Mouse (Mus musculus) heart, embryonic 13.5 days (tissue): ENCODE measurements around the gene Tmem176b. TPM values are rescaled to one million over a fixed set of nuclear protein-coding genes. Genes with fewer than 3 reads are reported as not detected.
"Not testable (repeated sequence)": the region's sequence is repeated elsewhere in the genome, so short reads cannot be mapped to it uniquely, and the experiment has no call there.

Source experiments
- ATAC-seq: fragments of 200-750 bp; cut with Nextera tagmentation; 2 replicates; pipeline ENCODE4 v1.8.0; 2017; ENCODE audit warnings: moderate TSS enrichment; ENCODE audit not compliant: insufficient number of reproducible peaks, low FRiP score, low TSS enrichment; ENCODE audit errors: extremely low read depth
- H3K27ac ChIP-seq: fragments of 300-500 bp; sonication (generic); replicated peaks from 2 replicates; pipeline ENCODE4 v1.5.1; 2015; ENCODE audit warnings: moderate library complexity, mild to moderate bottlenecking, inconsistent platforms
- H3K27me3 ChIP-seq: fragments of 300-500 bp; sonication (generic); replicated peaks from 2 replicates; pipeline ENCODE4 v1.6.1; 2015; ENCODE audit warnings: mild to moderate bottlenecking, inconsistent platforms
- H3K36me3 ChIP-seq: fragments of 300-500 bp; sonication (generic); 2 replicates; pipeline ENCODE4 v1.6.1; 2015; ENCODE audit warnings: mild to moderate bottlenecking, inconsistent platforms
- H3K4me1 ChIP-seq: fragments of 300-500 bp; sonication (generic); 2 replicates; pipeline ENCODE4 v1.6.1; 2015; ENCODE audit warnings: inconsistent platforms
- H3K4me2 ChIP-seq: fragments of 300-500 bp; sonication (generic); 2 replicates; pipeline ENCODE4 v1.6.1; 2015; ENCODE audit warnings: inconsistent platforms, mild to moderate bottlenecking, moderate library complexity
- H3K4me3 ChIP-seq: fragments of 300-500 bp; sonication (generic); 2 replicates; pipeline ENCODE4 v1.5.1; 2015; ENCODE audit warnings: moderate library complexity, mild to moderate bottlenecking, inconsistent platforms
- H3K9ac ChIP-seq: fragments of 300-500 bp; sonication (generic); 2 replicates; pipeline ENCODE4 v1.6.1; 2015; ENCODE audit warnings: inconsistent platforms, mild to moderate bottlenecking, moderate library complexity
- H3K9me3 ChIP-seq: fragments of 300-500 bp; sonication (generic); 2 replicates; pipeline ENCODE4 v1.6.1; 2016; ENCODE audit warnings: inconsistent platforms
- WGBS: fragments of 180-500 bp; shearing (Covaris S2); methylation state at CpG from one replicate; pipeline ENCODE4 v1.1.7; 2015; ENCODE audit warnings: mixed read lengths; 5-methylcytosine and 5-hydroxymethylcytosine counted together
- polyA plus RNA-seq: library from polyadenylated mRNA; unstranded; fragments of >200 nt; fragmentation: Nextera tagmentation; extraction: Ambion mirVana; gene quantifications from 2 replicates; pipeline ENCODE4 v1.2.1, GENCODE M21; 2015

Tmem176b gene
- polyA plus RNA-seq, 1 experiment from 2014 or later: 249 TPM

- peaks cover 13% of the 10 kb centered on the region for H3K4me1 ChIP-seq
- H3K27ac ChIP-seq: no peak overlapping the region
- no peak for ATAC-seq
- H3K36me3 ChIP-seq: no peaks in the 10 kb centered on the region
- 60% methylated on average over 7 of the region's 7 CpGs for WGBS
- no peaks in the 10 kb centered on the region for H3K27me3 ChIP-seq
- no peaks in the 10 kb centered on the region for H3K9me3 ChIP-seq
- H3K4me2 ChIP-seq: no peak overlapping the region
- no peak overlapping the region for H3K4me3 ChIP-seq
- H3K9ac ChIP-seq: no peak overlapping the region
Observed at GRCm38 (mm10) chr6:48825016-48825415, 16.3 kb downstream of the Tmem176b start.

DNA sequence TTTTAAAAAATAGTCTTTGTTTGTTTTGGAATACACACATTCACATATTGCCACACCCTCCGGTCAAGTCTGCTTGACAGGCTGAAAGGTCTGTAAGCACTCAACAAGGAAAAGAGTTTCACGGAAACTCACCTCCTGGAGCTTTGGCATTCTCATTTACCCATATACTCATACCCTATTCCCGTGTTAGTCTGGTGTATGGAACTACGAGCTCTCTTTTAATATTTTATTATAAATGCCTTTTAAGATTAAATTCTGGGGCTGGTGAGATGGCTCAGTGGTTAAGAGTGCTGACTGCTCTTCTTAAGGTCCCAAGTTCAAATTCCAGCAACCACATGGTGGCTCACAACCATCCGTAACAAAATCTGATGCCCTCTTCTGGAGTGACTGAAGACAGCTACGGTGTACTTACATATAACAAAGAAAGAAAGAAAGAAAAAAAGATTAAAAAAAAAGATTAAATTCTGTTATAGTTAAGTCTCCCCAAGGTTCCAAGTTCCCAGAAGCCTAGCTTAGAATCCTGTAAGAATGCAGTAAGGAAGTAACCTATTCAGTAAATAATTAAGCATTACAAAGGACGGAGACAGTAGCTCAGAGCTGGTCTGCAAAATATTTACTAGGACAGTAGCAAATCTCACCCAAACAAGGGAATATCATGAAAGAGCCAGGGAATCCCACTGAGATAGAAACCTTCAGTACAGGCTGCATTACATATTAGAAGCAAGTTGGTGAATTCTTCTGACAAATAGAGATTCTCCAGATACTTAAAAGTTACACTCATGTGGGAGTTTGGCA, 19.1 kb downstream of the Tmem176b start:
- H3K4me3 ChIP-seq, H3K9me3 ChIP-seq, ATAC-seq, H3K9ac ChIP-seq, H3K4me2 ChIP-seq, H3K4me1 ChIP-seq, H3K27ac ChIP-seq, H3K27me3 ChIP-seq, H3K36me3 ChIP-seq: not testable (repeated sequence)
- 79% methylated on average over 7 of the region's 7 CpGs for WGBS

DNA sequence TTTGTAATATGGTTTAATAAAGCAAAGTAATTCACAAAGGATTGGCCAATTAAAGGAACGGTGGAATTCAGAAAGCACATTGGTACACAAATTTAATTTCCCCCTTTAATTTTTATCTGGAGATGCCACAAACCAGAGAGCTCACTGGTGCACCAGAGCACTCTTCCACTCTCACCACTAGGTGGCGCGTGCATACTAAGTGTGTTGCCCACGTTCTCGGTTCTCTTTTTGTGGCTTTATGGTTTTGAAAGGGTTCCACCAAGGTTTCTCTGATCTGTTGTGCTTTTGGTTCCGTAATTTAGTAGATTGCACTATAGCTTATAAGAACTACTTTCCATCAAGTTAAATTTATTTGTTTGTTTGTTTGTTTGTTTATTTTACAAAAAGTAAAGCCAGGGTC, 23.5 kb downstream of the Tmem176b start:
- WGBS: 8% methylated on average over 6 of the region's 6 CpGs
- Histone ChIP-seq H3K27me3 (no peaks in the 10 kb centered on the region), H3K4me2 (no peak overlapping the region), H3K9me3 (0 out of 2 replicates have a peak, but pooled peaks cover 3% of the 10 kb centered on the region), H3K9ac (no peak overlapping the region), H3K36me3 (no peaks in the 10 kb centered on the region), H3K27ac (no peak overlapping the region), H3K4me3 (no peak overlapping the region), H3K4me1 (no peaks in the 10 kb centered on the region)
- no peak for ATAC-seq

DNA sequence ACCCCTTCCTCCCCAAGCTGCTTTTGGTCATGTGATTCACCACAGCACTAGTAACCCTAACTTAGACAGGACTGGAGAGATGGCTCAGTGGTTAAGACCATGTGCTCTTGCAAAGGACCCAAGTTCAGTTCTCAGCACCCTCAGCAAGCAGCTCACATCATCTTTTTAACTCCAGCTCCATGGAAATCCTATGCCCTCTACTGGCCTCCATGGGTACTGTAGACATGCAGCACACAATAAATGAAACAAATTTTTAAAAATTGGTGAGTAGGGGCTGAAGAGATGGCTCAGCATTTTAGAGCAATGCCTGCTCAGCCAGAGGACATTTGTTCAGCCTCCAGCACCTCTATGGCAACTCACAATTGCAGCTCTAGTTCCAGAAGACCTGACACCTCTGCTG, 26.3 kb downstream of the Tmem176b start:
- ATAC-seq: no peak
- Histone ChIP-seq H3K27ac (no peak overlapping the region), H3K4me3 (no peak overlapping the region), H3K4me2 (no peak overlapping the region), H3K36me3 (no peaks in the 10 kb centered on the region), H3K4me1 (no peaks in the 10 kb centered on the region), H3K9ac (no peak overlapping the region), H3K27me3 (no peaks in the 10 kb centered on the region), H3K9me3 (0 out of 2 replicates have a peak, but pooled peaks cover 3% of the 10 kb centered on the region)

DNA sequence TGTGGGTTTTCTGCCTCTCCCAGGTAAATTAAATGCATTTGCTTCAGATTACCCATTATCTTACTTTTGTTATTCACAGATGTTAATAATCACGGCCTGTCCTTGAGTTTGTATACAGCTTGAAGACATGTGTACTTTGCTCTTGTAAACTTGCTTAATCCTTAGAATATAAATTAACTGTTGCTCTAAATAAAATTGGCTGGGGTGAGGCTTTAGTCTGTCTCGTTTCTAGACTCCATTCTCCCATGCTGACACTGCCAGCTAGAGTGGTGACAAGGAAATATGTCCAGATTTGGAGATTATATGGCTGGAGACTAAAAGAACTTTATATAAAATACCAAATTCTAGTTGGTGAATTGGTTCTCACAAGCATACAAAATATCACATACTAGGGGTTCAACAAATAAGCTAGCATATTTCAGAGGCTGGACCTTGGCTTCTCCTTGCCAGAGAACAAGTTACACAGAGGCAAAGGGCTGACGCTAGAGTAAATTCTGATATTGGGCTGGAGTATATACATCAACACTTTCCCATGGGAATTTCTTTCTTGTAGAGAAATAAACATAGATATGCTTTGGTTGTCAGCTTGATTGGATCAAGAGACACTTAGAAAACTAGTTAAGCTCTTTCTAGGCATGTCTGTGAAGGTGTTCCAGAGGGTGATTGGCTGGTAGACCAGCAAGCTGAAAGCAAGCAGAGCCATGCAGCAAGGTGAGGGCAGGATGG, 31.6 kb downstream of the Tmem176b start:
- no peak overlapping the region for H3K4me2 ChIP-seq
- H3K9me3 ChIP-seq: no peaks in the 10 kb centered on the region
- no peak for ATAC-seq
- H3K4me1 ChIP-seq: no peaks in the 10 kb centered on the region
- H3K4me3 ChIP-seq: no peak overlapping the region
- no peaks in the 10 kb centered on the region for H3K27me3 ChIP-seq
- H3K9ac ChIP-seq: no peak overlapping the region
- H3K27ac ChIP-seq: no peak overlapping the region
- 59% methylated on average over 3 of the region's 3 CpGs for WGBS
- H3K36me3 ChIP-seq: no peaks in the 10 kb centered on the region

DNA sequence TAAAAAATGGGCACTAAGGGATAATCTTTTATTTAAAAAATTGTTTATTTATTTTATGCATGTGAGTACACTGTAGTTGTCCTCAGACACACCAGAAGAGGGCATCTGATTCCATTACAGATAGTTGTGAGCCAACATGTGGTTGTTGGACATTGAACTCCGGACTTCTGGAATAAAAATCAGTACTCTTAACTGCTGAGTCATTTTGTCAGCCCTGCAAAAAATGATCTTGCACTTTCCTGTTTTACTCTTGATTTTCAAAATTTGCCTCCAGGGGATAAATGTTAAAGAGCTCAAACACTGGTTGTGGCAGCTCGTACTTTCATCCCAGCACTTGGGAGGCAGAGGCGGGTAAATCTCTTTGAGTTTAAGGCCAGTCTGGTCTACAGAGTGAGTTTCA, 34.5 kb downstream of the Tmem176b start:
- Histone ChIP-seq H3K27me3 (no peaks in the 10 kb centered on the region), H3K9ac (no peak overlapping the region), H3K27ac (no peak overlapping the region), H3K9me3 (0 out of 2 replicates have a peak, but pooled peaks cover 3% of the 10 kb centered on the region), H3K4me3 (no peak overlapping the region), H3K4me1 (no peaks in the 10 kb centered on the region), H3K36me3 (no peaks in the 10 kb centered on the region), H3K4me2 (no peak overlapping the region)
- WGBS: 78% methylated on average over 3 of the region's 3 CpGs
- no peak for ATAC-seq

- Histone ChIP-seq H3K9me3 (0 out of 2 replicates have a peak, but pooled peaks cover 3% of the 10 kb centered on the region), H3K36me3 (no peaks in the 10 kb centered on the region), H3K4me1 (no peaks in the 10 kb centered on the region), H3K27ac (no peak overlapping the region), H3K9ac (no peak overlapping the region), H3K4me2 (no peak overlapping the region), H3K4me3 (no peak overlapping the region), H3K27me3 (no peaks in the 10 kb centered on the region)
- no peak for ATAC-seq
- WGBS: 75% methylated on average over 5 of the region's 5 CpGs
Observed at GRCm38 (mm10) chr6:48804346-48804745, 37.0 kb downstream of the Tmem176b start.

DNA sequence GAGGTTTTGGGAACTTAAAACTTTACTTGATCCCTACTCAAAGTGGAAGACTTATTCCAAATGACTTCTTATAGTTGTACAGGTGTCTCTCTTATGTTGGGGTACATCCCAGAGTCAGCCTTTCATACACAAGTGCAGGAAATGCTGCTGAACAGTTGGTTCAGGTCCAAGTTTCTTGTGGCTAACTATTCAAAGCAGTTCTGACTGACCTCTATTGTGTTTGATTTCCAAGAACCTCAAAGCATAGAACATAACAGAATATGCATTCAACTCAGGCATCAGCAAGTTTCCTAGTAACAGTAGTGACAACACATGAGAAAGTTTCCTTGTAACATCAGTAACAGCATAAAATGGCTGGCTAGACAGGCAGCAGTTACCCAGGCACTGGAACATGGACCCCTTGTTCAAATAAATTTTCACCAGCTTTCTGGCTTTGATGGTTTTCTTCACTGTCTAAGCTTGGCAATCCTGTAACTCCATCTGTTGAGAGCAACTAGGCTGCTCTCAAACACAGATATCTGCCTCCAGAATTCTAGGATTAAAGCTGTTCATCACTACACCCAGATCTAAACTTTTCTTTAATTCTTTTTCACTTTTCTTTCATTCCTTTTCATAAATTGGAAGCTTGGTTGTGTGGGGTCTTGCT, 37.8 kb downstream of the Tmem176b start:
- Histone ChIP-seq H3K27ac (no peak overlapping the region), H3K27me3 (no peaks in the 10 kb centered on the region), H3K9ac (no peak overlapping the region), H3K36me3 (no peaks in the 10 kb centered on the region), H3K4me1 (no peaks in the 10 kb centered on the region), H3K9me3 (0 out of 2 replicates have a peak, but pooled peaks cover 3% of the 10 kb centered on the region), H3K4me2 (no peak overlapping the region), H3K4me3 (no peak overlapping the region)
- no peak for ATAC-seq

DNA sequence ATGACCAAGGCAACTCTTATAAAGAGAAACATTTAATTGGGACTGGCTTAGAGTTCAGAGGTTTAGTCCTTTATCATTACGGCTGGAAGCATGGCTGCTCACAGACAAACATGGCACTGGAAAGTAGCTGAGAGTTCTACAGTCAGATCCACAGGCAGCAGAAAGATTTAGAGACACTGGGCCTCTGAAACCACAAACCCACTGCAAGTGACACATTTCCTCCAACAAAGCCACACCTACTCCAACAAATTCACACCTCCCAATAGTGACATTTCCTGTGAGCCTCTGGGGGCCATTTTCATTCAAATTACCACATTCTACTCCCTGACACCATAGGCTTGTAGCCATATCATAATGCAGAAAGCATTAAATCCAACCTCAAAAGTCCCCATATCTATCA, 39.4 kb downstream of the Tmem176b start:
- H3K4me1 ChIP-seq: no peaks in the 10 kb centered on the region
- H3K27ac ChIP-seq: no peak overlapping the region
- 0 out of 2 replicates have a peak, but pooled peaks cover 3% of the 10 kb centered on the region for H3K9me3 ChIP-seq
- no peaks in the 10 kb centered on the region for H3K27me3 ChIP-seq
- H3K36me3 ChIP-seq: no peaks in the 10 kb centered on the region
- no peak overlapping the region for H3K4me3 ChIP-seq
- no peak for ATAC-seq
- H3K9ac ChIP-seq: no peak overlapping the region
- 63% methylated on average over 1 of the region's 1 CpGs for WGBS
- no peak overlapping the region for H3K4me2 ChIP-seq

GRCm38 (mm10) chr6:48787867-48788266, 53.4 kb downstream of the Tmem176b start:
- Histone ChIP-seq H3K27me3 (no peaks in the 10 kb centered on the region), H3K4me2 (no peak overlapping the region), H3K4me3 (no peak overlapping the region), H3K27ac (no peak overlapping the region), H3K9me3 (no peaks in the 10 kb centered on the region), H3K4me1 (0 out of 2 replicates have a peak, but pooled peaks cover 2% of the 10 kb centered on the region), H3K9ac (no peak overlapping the region), H3K36me3 (no peaks in the 10 kb centered on the region)
- WGBS: 75% methylated on average over 2 of the region's 2 CpGs
- ATAC-seq: no peak

DNA sequence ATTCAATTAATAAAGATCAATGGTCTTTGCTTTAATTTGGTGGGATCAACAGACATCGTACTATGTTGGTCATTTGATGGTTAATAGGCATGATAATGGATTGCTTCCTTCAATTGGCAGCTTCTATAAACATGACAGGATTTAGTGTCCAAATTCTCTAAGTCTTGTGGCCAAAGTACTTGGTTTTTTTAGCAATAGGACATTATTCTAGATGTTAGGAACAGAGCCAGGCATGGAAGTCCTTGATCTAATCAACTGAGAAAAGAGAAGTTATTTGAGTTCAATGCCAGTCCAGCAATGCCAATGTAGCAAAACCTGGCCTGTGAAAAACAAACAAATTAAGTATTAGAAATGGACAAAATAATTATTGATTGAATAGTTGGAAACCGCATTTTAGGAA, 55.7 kb downstream of the Tmem176b start:
- Histone ChIP-seq H3K9me3 (no peaks in the 10 kb centered on the region), H3K27ac (no peak overlapping the region), H3K4me2 (no peak overlapping the region), H3K4me3 (no peak overlapping the region), H3K4me1 (0 out of 2 replicates have a peak, but pooled peaks cover 2% of the 10 kb centered on the region), H3K27me3 (no peaks in the 10 kb centered on the region), H3K36me3 (no peaks in the 10 kb centered on the region), H3K9ac (no peak overlapping the region)
- 69% methylated on average over 2 of the region's 2 CpGs for WGBS
- no peak for ATAC-seq
